Mouse (Mus musculus) MN1 (cell line): ENCODE measurements at regions not wholly inside any gene's neighbourhood (a gene's known extent, or its start where the extent isn't known, plus 50 kb on each side); places are given as distances from the start of the nearest gene placed in this dataset.
"Not testable (repeated sequence)": the region's sequence is repeated elsewhere in the genome, so short reads cannot be mapped to it uniquely, and the experiment has no call there.

Source experiments
- DNase-seq: peaks from one replicate; pipeline ENCODE4 v3.0.0-alpha.2; 2016; ENCODE audit warnings: low spot score

GRCm38 (mm10) chr4:89753484-89753883 is 74.2 kb downstream of the Dmrta1 start:
- no peak for DNase-seq

GRCm38 (mm10) chr4:89776269-89776668 is 97.0 kb downstream of the Dmrta1 start:
- DNase-seq: no peak

- no peak for DNase-seq
These were observed 102.3 kb downstream of the Dmrta1 start for GRCm38 (mm10) chr4:89781487-89781886.

DNA sequence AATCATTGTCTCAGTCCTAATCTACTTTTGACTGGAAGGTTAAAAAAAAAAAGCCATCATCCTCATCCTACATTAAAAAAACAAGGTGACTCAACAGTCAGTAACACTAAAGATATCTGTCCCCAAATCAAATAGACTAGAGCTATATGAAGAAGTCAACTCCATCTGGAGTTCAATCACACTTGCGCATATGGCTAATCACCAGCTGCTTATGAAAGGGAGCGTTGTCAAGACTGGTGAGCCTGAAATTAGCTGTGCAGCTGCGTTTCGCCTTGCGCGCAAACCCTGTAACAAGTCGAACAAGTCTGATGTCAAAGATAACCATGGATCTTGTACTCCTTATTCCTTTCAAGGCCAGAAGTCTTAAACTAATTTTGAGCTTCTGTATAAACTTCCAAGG is 137.6 kb downstream of the Dmrta1 start:
- DNase-seq: no peak

DNA sequence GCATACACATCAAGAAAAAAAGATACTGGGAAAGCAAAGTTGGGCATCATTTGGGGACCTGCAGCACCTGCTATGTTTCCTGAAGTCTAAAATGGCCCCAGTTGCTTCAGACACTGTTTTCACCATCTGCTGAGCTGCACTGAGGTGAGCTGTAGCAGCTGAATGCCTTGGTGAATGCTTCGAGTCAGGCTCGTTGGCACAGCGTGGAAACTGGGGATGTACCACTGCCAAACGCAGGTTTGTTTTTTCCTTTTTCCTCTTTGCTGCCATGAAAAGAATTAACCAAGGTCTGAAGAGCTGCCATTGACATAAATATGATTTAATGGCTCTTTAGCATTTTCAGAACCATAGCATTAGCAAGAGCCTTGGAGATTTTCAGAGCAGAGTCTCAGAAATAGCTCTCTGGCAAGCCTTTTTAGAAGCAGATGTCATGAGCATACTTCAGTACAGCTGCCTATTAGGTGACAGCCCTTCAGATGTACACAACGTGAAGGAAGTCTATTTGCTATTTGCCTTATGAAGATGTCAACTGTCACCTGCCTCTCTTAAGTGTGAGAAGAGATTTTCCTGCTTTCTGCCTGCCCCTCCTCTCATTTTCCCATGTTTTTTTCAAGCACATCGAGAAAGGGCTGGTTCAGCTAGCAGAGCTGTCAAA is 155.4 kb downstream of the Dmrta1 start:
- no peak for DNase-seq

- peak; percentile 17 for DNase-seq
These were observed 196.3 kb downstream of the Dmrta1 start for GRCm38 (mm10) chr4:89875375-89876055.

- not testable (repeated sequence) for DNase-seq
These were observed 196.9 kb downstream of the Dmrta1 start for GRCm38 (mm10) chr4:89876131-89876530.

- DNase-seq: no peak
These were observed 201.8 kb downstream of the Dmrta1 start for GRCm38 (mm10) chr4:89881083-89881482.

DNA sequence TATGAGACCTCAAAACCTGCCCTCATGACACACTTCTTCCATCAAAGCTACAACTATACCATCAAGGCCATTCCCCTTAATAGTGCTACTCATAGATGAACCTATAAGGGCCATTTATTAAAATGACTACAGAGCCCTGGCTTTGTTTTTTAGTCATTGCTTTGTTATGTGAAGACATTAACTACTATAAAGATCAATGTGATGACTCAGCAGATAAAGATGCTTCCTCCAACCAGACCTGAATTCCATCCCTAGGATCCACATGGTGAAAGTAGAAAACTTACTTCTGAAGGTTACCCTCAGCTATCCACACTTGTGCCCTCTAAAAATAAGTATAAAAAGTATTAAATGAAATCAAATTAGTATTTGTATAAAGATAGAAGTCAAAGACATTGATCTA is 230.4 kb downstream of the Dmrta1 start:
- no peak for DNase-seq

- no peak for DNase-seq
These were observed 258.4 kb downstream of the Dmrta1 start for GRCm38 (mm10) chr4:89937673-89938072.

DNA sequence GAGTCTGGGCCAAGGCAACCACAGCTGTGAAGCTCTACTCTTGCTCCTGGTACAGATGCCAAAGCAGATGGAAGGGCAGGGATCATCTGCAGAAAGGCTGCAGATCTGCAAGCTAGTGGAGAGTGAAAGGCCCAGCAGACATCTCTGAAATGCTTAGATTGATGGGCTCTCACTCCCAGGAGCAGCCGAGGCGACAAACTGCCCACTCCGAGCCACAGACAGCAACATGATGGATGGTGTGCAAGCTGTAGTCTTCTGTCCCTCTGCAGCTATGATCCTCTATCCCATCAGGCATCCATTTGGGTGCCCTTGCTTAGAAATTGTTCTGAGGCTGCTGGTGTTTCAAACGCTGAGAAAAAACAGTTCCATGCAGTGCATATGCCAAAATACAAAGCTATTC is 262.1 kb downstream of the Dmrta1 start:
- DNase-seq: no peak

DNA sequence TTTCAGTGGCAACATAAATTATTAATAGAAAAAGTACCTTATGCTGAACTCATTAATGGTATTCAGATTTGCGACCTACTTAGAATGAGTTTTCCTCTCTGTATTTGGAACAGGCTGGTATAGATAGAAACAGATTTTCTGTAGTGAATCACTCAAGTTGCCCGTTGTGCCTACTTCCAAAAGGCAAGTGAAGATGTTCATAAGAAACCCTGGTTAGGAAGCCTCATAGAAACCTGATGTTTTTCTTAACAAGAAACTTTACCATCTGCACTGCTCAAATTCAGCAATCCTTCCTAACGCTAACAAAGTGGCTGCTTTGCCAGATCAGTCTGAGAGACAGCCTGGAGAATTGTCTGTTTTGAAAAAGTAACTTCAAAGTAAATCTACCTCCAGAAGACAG is 242.5 kb upstream of the Zfp352 start:
- DNase-seq: no peak

DNA sequence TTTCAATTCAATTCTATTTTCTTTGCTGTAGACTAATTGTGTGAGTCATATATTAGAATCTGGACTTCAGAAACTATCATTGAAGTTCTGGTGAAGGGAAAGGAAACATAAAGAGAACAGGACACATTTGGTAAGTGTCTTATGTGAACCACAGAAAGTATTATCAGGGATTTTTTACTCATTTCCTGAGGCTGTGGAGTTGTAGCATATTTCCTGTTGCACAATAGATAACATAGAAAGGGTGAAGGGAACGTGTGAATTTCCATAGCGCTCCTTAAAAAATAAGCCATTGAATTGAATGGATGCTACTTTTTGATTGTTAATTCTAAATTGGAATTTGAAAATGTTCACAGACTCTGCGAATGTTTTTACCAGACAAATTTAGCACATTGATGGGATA is 215.2 kb upstream of the Zfp352 start:
- no peak for DNase-seq

DNA sequence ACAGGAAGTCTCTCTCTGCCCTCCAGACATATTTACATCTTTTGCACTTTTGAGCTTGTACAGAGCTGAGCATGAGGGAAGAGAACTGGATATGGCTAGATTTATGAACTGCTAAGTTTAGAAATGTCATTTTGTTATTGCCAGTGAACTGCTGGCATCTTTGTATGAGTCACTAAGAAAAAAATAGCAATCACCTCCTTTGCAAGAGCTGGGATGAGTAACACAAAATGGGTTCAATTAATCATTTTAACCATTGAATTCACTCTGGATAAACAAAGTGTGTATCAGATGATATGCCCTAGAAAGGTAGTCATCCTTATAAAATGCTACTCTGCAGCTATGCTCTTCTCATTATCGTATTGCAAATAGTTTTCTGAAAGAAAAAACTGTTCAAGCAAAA is 214.7 kb upstream of the Zfp352 start:
- no peak for DNase-seq

- no peak for DNase-seq
These were observed 205.9 kb upstream of the Zfp352 start for GRCm38 (mm10) chr4:90012723-90013122.

- no peak for DNase-seq
These were observed 204.4 kb upstream of the Zfp352 start for GRCm38 (mm10) chr4:90014203-90014602.
